Mouse (Mus musculus): Measurements from ENCODE around the gene Myod1. TPM values are rescaled to one million over a fixed set of nuclear protein-coding genes. Genes with fewer than 3 reads are reported as not detected.
A peak's percentile ranks its signal among the peaks of the same experiment; 100 is the strongest.

Myod1 gene
- polyA plus RNA-seq, 1 experiment from 2014 or later, result not detected

DNA sequence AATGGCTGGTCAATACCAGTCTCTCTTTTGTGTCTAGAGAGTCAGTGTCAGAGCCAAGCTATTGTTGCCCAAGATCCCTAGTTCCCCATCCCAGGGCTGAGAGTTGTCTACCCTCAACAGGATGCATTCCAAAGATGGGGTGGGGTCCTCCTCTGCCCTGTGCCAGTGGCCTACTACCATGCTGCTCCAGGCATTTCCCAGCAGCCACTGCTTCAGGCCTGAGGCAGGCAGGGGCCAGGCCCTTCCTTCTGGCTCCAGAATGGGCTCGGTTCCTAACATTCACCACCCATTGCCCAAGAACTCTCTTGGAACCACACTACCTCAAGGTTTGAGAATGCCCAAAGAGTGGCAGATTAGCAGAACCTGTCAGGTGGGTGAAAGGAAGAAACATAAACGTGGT, 23.5 kb upstream of the Myod1 start:
- no peak overlapping the region for H3K9ac ChIP-seq (ENCODE audit: low read length)
- H3K36me3 ChIP-seq (ENCODE audit: control insufficient read depth, insufficient read depth, low read length), result no peaks in the 10 kb centered on the region
- no peak for DNase-seq (ENCODE audit: low spot score)
- WGBS, result 65% methylated on average over 2 of the region's 2 CpGs
- no peaks in the 10 kb centered on the region for H3K9me3 ChIP-seq (replicated peaks; ENCODE audit: control insufficient read depth, low read length)
- H3K4me3 ChIP-seq (ENCODE audit: low read depth, low read length), result no peak overlapping the region
- H3K4me2 ChIP-seq (ENCODE audit: low read length), result no peak overlapping the region
- no peak overlapping the region for H3K27ac ChIP-seq (ENCODE audit: low read depth, low read length)
- no peaks in the 10 kb centered on the region for H3K4me1 ChIP-seq (ENCODE audit: control insufficient read depth, insufficient read depth, low read length)
- no peak for ATAC-seq
- peaks cover 19% of the 10 kb centered on the region for H3K27me3 ChIP-seq (replicated peaks; ENCODE audit: control insufficient read depth, insufficient read depth, low read length)

- H3K9me3 ChIP-seq (replicated peaks; ENCODE audit: control insufficient read depth, low read length), result no peaks in the 10 kb centered on the region
These were observed 23.1 kb upstream of the Myod1 start for GRCm38 (mm10) chr7:46353216-46353615.

DNA sequence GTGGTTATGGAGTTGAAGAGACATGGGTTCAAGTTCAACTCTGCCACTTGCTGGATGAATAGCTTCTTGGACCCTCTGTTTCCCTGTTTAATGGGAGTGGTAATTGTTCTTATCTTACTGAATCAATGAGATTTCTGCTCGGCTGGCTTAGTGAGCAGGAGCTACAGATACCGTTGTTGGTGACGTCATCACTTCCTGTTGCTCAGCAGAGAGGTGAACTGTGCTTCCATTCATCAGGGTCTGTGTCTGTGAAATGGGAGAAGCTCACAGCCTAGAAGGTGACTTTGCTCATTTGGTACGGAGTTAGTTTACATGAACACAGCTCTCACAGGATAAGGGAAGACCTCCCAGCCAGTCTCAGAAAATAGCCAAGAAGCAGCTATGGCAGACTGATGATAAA, 22.4 kb upstream of the Myod1 start:
- Histone ChIP-seq H3K9me3 (replicated peaks; ENCODE audit: control insufficient read depth, low read length) (no peaks in the 10 kb centered on the region), H3K27ac (ENCODE audit: low read depth, low read length) (no peak overlapping the region), H3K27me3 (replicated peaks; ENCODE audit: control insufficient read depth, insufficient read depth, low read length) (peaks cover 9% of the 10 kb centered on the region), H3K4me2 (ENCODE audit: low read length) (no peak overlapping the region), H3K4me1 (ENCODE audit: control insufficient read depth, insufficient read depth, low read length) (no peaks in the 10 kb centered on the region), H3K36me3 (ENCODE audit: control insufficient read depth, insufficient read depth, low read length) (no peaks in the 10 kb centered on the region), H3K4me3 (ENCODE audit: low read depth, low read length) (no peak overlapping the region), H3K9ac (ENCODE audit: low read length) (no peak overlapping the region)
- DNase-seq (ENCODE audit: low spot score), result no peak
- no peak for ATAC-seq
- 68% methylated on average over 4 of the region's 4 CpGs for WGBS

More at GRCm38 (mm10) chr7:46353216-46353615, 23.1 kb upstream of the Myod1 start:
- WGBS, result 61% methylated on average over 8 of the region's 8 CpGs
- DNase-seq (ENCODE audit: low spot score) (no peak), ATAC-seq (no peak)
- Histone ChIP-seq H3K27me3 (replicated peaks; ENCODE audit: control insufficient read depth, insufficient read depth, low read length) (peaks cover 15% of the 10 kb centered on the region), H3K4me2 (ENCODE audit: low read length) (no peak overlapping the region), H3K9ac (ENCODE audit: low read length) (no peak overlapping the region), H3K27ac (ENCODE audit: low read depth, low read length) (no peak overlapping the region), H3K4me3 (ENCODE audit: low read depth, low read length) (no peak overlapping the region), H3K4me1 (ENCODE audit: control insufficient read depth, insufficient read depth, low read length) (no peaks in the 10 kb centered on the region), H3K36me3 (ENCODE audit: control insufficient read depth, insufficient read depth, low read length) (no peaks in the 10 kb centered on the region)

DNA sequence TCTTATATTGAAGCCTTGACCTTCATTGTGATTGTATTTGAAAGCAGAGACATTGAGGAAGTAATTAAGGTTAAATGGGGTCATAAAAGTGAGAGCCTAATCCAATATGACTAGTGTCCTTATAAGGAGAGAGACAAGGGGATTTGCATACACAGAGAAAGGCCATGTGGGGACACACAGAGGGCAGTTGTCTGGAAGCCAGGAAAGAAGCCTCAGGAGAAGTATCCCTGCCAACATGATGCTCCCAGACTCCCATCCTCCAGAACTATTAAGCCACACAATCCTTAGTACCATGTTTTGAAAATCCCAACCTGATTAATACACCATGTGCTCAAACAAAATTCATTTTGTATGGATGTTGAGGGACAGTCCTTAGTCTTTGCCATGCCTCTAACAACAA, 14.5 kb upstream of the Myod1 start:
- Histone ChIP-seq H3K9ac (ENCODE audit: low read length) (no peak overlapping the region), H3K36me3 (ENCODE audit: control insufficient read depth, insufficient read depth, low read length) (no peaks in the 10 kb centered on the region), H3K27me3 (replicated peaks; ENCODE audit: control insufficient read depth, insufficient read depth, low read length) (no peaks in the 10 kb centered on the region), H3K4me1 (ENCODE audit: control insufficient read depth, insufficient read depth, low read length) (no peaks in the 10 kb centered on the region), H3K27ac (ENCODE audit: low read depth, low read length) (no peak overlapping the region), H3K4me3 (ENCODE audit: low read depth, low read length) (no peak overlapping the region), H3K4me2 (ENCODE audit: low read length) (no peak overlapping the region), H3K9me3 (replicated peaks; ENCODE audit: control insufficient read depth, low read length) (no peaks in the 10 kb centered on the region)
- ATAC-seq, result no peak
- no peak for DNase-seq (ENCODE audit: low spot score)

DNA sequence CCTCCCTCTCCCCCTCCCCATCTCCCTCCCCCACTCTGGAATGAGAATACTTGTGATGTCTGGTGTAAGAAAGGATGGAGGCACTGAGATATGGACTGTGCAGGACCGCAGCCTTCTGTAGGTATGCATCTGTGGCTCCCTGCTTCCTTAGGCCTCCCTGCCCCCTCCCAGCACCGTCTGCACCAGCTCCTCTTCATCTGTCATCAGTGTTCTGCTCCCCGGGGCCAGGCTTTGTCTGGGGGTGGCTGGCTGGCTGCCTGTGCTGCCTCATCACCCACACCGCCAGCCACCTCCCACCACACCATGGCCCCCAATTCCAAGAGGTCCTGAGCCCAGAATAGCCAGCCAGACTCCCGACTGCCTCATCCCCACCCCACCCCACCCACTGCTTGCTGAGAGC, 12.1 kb upstream of the Myod1 start:
- Histone ChIP-seq H3K27ac (ENCODE audit: low read depth, low read length) (no peak overlapping the region), H3K36me3 (ENCODE audit: control insufficient read depth, insufficient read depth, low read length) (no peaks in the 10 kb centered on the region), H3K4me1 (ENCODE audit: control insufficient read depth, insufficient read depth, low read length) (no peaks in the 10 kb centered on the region), H3K4me3 (ENCODE audit: low read depth, low read length) (no peak overlapping the region), H3K9me3 (replicated peaks; ENCODE audit: control insufficient read depth, low read length) (no peaks in the 10 kb centered on the region), H3K4me2 (ENCODE audit: low read length) (no peak overlapping the region), H3K9ac (ENCODE audit: low read length) (no peak overlapping the region), H3K27me3 (replicated peaks; ENCODE audit: control insufficient read depth, insufficient read depth, low read length) (no peaks in the 10 kb centered on the region)
- no peak for ATAC-seq
- no peak for DNase-seq (ENCODE audit: low spot score)
- WGBS, result 48% methylated on average over 5 of the region's 5 CpGs

- H3K9ac ChIP-seq (ENCODE audit: low read length), result no peak overlapping the region
- 96% methylated on average over 1 of the region's 1 CpGs for WGBS
- H3K4me2 ChIP-seq (ENCODE audit: low read length), result no peak overlapping the region
- H3K27me3 ChIP-seq (replicated peaks; ENCODE audit: control insufficient read depth, insufficient read depth, low read length), result no peaks in the 10 kb centered on the region
- no peaks in the 10 kb centered on the region for H3K4me1 ChIP-seq (ENCODE audit: control insufficient read depth, insufficient read depth, low read length)
- no peak overlapping the region for H3K4me3 ChIP-seq (ENCODE audit: low read depth, low read length)
- no peaks in the 10 kb centered on the region for H3K36me3 ChIP-seq (ENCODE audit: control insufficient read depth, insufficient read depth, low read length)
- DNase-seq (ENCODE audit: low spot score), result no peak
- no peaks in the 10 kb centered on the region for H3K9me3 ChIP-seq (replicated peaks; ENCODE audit: control insufficient read depth, low read length)
- no peak for ATAC-seq
- H3K27ac ChIP-seq (ENCODE audit: low read depth, low read length), result no peak overlapping the region
These were observed 10.5 kb upstream of the Myod1 start for GRCm38 (mm10) chr7:46365810-46366209.

- WGBS, result 78% methylated on average over 4 of the region's 4 CpGs
- ATAC-seq (no peak), DNase-seq (ENCODE audit: low spot score) (no peak)
These were observed 5.2 kb upstream of the Myod1 start for GRCm38 (mm10) chr7:46371104-46371503.

DNA sequence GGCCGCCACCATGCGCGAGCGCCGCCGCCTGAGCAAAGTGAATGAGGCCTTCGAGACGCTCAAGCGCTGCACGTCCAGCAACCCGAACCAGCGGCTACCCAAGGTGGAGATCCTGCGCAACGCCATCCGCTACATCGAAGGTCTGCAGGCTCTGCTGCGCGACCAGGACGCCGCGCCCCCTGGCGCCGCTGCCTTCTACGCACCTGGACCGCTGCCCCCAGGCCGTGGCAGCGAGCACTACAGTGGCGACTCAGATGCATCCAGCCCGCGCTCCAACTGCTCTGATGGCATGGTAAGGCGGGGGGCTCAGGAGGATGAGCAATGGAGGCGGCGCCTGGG, 703 bp downstream of the Myod1 start:
- WGBS, result under 1% methylated on average over 32 of the region's 33 CpGs
- Histone ChIP-seq H3K36me3 (ENCODE audit: control insufficient read depth, insufficient read depth, low read length) (no peaks in the 10 kb centered on the region), H3K27me3 (replicated peaks; ENCODE audit: control insufficient read depth, insufficient read depth, low read length) (peaks cover 39% of the 10 kb centered on the region), H3K4me1 (ENCODE audit: control insufficient read depth, insufficient read depth, low read length) (no peaks in the 10 kb centered on the region), H3K4me3 (ENCODE audit: low read depth, low read length) (peak overlapping the region; percentile 26), H3K9ac (ENCODE audit: low read length) (0 out of 2 replicates have a peak overlapping the region, but pooled peaks have one; percentile 25), H3K27ac (ENCODE audit: low read depth, low read length) (no peak overlapping the region), H3K9me3 (replicated peaks; ENCODE audit: control insufficient read depth, low read length) (no peaks in the 10 kb centered on the region), H3K4me2 (ENCODE audit: low read length) (peak overlapping the region; percentile 40)
- ATAC-seq, result no peak
- DNase-seq (ENCODE audit: low spot score), result peak; percentile 38

More at GRCm38 (mm10) chr7:46371104-46371503, 5.2 kb upstream of the Myod1 start:
- Histone ChIP-seq H3K27ac (ENCODE audit: low read depth, low read length) (no peak overlapping the region), H3K36me3 (ENCODE audit: control insufficient read depth, insufficient read depth, low read length) (no peaks in the 10 kb centered on the region), H3K9ac (ENCODE audit: low read length) (no peak overlapping the region), H3K4me1 (ENCODE audit: control insufficient read depth, insufficient read depth, low read length) (no peaks in the 10 kb centered on the region), H3K27me3 (replicated peaks; ENCODE audit: control insufficient read depth, insufficient read depth, low read length) (peaks cover 8% of the 10 kb centered on the region), H3K9me3 (replicated peaks; ENCODE audit: control insufficient read depth, low read length) (no peaks in the 10 kb centered on the region), H3K4me2 (ENCODE audit: low read length) (no peak overlapping the region), H3K4me3 (ENCODE audit: low read depth, low read length) (no peak overlapping the region)

DNA sequence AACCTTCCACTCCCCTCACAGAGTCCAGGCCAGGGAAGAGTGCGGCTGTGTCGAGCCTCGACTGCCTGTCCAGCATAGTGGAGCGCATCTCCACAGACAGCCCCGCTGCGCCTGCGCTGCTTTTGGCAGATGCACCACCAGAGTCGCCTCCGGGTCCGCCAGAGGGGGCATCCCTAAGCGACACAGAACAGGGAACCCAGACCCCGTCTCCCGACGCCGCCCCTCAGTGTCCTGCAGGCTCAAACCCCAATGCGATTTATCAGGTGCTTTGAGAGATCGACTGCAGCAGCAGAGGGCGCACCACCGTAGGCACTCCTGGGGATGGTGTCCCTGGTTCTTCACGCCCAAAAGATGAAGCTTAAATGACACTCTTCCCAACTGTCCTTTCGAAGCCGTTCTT, 1.8 kb downstream of the Myod1 start:
- no peak overlapping the region for H3K27ac ChIP-seq (ENCODE audit: low read depth, low read length)
- no peaks in the 10 kb centered on the region for H3K36me3 ChIP-seq (ENCODE audit: control insufficient read depth, insufficient read depth, low read length)
- DNase-seq (ENCODE audit: low spot score) (peak; percentile 41), ATAC-seq (no peak)
- H3K4me3 ChIP-seq (ENCODE audit: low read depth, low read length), result peak overlapping the region; percentile 16
- H3K9ac ChIP-seq (ENCODE audit: low read length), result 0 out of 2 replicates have a peak overlapping the region, but pooled peaks have one; percentile 25
- no peaks in the 10 kb centered on the region for H3K9me3 ChIP-seq (replicated peaks; ENCODE audit: control insufficient read depth, low read length)
- peak overlapping the region; percentile 28 for H3K4me2 ChIP-seq (ENCODE audit: low read length)
- 3% methylated on average over 22 of the region's 22 CpGs for WGBS
- peaks cover 39% of the 10 kb centered on the region for H3K27me3 ChIP-seq (replicated peaks; ENCODE audit: control insufficient read depth, insufficient read depth, low read length)
- no peaks in the 10 kb centered on the region for H3K4me1 ChIP-seq (ENCODE audit: control insufficient read depth, insufficient read depth, low read length)

Data from forebrain, embryonic 14.5 days (tissue).